Mouse (Mus musculus): ENCODE measurements around the gene Dnm3.

Dnm3 gene

DNA sequence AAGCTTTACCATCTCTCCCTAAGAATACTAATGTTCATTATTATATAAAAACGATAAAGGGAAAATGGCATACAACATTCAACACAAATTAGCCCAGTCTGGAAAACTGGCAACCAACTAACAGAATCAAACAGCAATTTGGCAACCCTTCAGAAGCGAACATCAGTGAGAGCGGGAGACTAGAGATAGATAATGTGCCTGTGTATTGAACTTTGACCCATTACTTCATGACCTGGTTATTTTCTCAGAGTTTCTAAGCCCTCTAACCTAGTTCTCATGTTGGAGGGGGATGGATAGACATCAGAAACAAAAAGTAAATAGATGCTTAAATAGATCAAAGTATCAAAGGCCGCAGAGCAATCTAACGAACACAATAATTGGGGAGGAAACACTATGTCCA is 230.6 kb downstream of the Dnm3 start:
- no peak for DNase-seq (ENCODE audit: low spot score)

DNA sequence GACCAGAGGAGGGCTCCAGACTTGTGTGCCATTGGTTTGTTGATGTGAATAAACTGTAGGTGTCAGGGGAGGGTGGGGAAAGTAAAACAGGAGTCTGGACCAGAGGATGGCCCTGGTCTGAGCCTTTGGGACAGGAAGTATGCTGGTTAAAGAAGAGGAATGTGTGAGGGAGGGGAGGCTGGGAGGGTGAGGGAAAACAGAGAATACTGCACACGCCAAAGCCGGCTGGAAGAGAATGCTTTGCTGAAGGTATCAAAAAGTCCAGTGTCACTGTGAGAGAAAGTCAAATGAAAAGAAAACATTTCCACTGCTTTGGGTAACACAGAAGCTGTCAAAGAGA is 234.2 kb downstream of the Dnm3 start:
- DNase-seq (ENCODE audit: low spot score): peak; percentile 6

- DNase-seq (ENCODE audit: low spot score): no peak
These were observed 234.7 kb downstream of the Dnm3 start for GRCm38 (mm10) chr1:162242980-162243650.

GRCm38 (mm10) chr1:162240720-162241119 is 237.1 kb downstream of the Dnm3 start:
- no peak for DNase-seq (ENCODE audit: low spot score)

DNA sequence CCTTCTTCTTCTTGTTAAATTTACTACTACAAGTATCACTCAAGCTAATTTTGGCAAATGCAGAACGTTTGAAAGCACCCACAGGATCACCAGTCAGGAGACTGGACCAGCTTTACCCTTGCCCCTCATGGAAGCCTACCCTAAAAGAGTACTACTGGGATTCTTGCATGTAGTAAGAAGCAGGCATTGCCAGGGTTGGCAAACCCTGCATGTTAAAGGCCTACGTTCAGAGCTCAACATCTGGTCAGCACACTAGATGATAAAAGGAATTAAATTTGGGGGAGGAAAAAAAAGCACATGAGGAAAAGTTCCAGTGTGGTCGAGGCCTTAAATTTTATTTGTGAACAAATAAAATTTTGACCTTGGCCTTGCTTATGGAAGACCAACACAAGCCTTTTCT is 239.2 kb downstream of the Dnm3 start:
- DNase-seq (ENCODE audit: low spot score): no peak

- DNase-seq (ENCODE audit: low spot score): no peak
These were observed 241.1 kb downstream of the Dnm3 start for GRCm38 (mm10) chr1:162236624-162237159.

GRCm38 (mm10) chr1:162225621-162226147 is 252.2 kb downstream of the Dnm3 start:
- no peak for DNase-seq (ENCODE audit: low spot score)

GRCm38 (mm10) chr1:162224817-162225605 is 252.8 kb downstream of the Dnm3 start:
- DNase-seq (ENCODE audit: low spot score): no peak

- DNase-seq (ENCODE audit: low spot score): no peak
These were observed 253.8 kb downstream of the Dnm3 start for GRCm38 (mm10) chr1:162224061-162224460.

DNA sequence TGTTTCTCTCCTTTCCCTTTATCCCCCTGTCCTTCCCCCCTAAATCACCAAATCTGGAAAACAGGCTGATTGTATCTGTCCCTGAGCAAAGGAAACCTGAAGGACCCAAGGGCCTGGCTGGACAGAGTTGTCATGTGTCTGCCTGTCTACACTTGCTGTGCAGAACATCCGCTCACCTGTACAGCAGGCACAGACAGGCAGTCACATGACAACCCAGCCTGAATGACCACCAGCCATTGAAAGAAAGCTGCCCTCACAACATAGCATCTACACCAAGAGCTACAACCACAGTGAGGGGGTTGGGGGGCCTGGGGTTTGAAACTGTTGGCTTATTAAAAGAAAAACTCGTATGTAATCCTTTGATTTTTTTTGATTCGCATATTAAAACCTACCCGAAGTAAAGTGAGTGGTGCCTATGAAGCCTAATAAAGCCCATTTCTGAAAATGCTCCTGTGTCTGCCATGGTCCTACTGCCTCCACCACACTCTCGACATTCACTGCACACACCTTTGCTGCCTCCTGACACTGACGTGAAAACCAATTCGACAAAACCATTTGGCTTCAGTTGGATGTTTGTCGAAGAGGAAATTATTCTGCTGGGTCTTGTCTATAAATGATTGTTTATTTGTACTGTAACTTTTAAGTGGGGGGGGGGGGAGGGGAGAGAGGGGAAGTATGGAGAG is 254.4 kb downstream of the Dnm3 start:
- peak; percentile 49 for DNase-seq (ENCODE audit: low spot score)

DNA sequence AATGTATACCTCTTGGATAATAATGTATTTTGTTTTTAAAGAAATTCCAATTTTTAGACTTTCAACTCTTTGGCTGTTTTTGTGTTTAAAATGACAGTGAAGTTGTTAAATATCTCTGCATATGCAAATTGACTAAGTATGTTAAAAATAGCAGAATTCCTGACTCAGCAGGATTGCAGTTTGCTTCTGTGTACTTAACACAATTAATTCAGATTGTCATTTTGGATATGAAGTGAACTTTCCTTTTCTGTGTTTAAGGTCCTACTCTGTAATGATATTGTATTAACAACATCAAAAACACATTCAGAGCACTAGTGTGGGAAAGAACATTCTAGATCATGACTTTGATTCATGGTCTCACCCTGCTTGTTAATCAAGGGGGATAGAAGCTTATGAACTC is 255.5 kb downstream of the Dnm3 start:
- DNase-seq (ENCODE audit: low spot score): no peak

DNA sequence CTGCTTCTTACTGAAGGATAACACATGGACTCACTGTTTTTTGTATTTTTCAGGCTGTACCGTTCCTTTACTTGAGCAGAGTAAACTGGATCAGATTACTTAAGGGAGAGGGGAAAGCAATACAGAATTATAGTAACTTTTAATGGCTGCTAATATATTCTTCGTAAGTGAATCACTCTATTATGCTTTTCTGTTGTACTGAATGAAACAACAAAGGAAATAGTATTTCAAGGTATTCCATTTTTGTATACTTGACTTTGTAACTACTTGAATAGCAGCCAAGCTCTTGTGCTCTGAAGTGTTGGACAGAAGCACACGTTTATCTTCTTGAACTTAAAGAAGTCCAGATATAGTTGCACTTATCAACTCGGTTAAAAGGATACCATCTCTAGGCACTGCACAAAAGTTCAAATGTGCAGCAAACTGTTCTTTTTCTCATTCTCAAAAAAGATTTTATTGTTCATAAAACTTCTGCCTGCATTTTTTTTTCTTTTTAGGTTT is 256.0 kb downstream of the Dnm3 start:
- DNase-seq (ENCODE audit: low spot score): no peak

DNA sequence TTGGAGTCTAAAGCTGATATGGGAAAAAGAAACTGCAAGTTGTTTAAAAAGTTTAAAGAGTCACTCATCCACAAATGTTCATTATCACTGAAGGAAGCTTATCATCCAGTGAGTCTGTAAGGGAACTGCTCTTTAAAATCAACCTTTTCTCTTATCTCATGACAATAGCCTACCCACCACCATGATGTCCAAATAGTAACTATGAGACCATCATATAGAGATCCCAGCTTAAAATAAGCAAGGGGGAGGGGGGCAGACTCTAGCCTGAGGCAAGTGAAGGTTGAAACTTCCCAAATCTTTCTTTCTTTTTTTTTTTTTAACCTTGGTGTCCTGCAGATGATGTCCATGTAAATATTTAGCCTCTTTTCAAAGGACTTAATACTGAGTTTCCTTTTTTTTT is 256.9 kb downstream of the Dnm3 start:
- no peak for DNase-seq (ENCODE audit: low spot score)

GRCm38 (mm10) chr1:162219781-162220180 is 258.1 kb downstream of the Dnm3 start:
- DNase-seq (ENCODE audit: low spot score): no peak

DNA sequence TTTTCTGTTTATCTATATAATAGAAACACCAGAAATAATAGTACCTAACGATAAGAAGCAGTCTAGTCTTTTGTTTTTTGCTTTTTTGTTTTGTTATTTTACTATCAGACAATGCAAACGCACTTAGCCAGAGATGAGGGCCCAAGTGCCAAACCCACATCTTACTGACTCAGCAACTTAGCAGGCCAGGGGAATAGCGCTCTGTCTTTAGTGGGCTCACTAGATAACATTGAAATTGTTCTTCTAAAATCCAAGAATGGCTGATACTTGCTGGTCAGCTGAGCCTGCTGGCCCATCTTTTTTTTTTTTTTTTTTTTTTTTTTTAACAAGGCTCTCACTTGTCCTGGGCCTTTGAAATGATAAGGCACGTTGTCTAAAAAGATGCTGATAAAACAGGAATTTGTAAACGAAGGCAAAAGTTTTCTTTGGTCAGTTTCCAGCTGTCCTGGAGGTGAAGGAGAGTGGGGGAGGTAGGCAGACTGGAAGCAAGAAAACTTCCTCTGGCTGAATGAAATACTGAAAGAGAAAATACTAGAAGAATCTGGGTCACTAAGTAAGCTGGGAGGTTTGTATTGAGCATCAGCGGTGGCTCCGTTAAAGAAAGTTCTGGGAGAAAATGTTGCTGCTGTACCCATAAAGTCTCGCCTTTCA is 259.2 kb downstream of the Dnm3 start:
- DNase-seq (ENCODE audit: low spot score): no peak

DNA sequence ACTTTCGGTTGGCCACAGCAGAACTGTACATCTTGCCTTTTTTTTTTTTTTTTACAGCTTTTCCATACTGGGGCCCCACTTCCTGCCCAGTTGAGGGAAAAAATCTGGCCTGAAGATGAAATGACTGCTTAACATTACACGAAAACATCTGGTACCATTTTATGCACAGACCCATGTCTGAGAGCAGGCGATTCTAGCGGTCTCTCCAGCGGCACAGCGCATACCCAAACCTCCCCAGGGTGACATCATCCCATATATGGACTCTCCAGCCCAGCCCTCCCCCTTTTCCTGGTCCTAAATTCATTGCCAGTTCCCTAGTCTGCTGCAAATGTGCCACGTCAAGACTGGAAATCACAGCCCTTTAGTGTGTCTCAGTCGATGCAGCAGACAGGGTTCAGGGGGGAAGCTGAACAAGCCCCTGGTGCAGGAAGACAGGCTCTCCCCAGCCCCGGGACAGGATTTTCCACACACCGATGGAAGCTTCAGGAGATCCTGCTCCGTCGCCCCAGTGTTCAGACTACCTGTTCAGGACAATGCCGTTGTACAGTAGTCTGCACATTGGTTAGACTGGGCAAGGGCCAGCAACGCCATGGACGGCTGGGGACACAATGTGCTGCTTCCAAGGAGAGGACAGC is 260.4 kb downstream of the Dnm3 start:
- peak; percentile 67 for DNase-seq (ENCODE audit: low spot score)

- no peak for DNase-seq (ENCODE audit: low spot score)
These were observed 261.2 kb downstream of the Dnm3 start for GRCm38 (mm10) chr1:162216656-162217055.

DNA sequence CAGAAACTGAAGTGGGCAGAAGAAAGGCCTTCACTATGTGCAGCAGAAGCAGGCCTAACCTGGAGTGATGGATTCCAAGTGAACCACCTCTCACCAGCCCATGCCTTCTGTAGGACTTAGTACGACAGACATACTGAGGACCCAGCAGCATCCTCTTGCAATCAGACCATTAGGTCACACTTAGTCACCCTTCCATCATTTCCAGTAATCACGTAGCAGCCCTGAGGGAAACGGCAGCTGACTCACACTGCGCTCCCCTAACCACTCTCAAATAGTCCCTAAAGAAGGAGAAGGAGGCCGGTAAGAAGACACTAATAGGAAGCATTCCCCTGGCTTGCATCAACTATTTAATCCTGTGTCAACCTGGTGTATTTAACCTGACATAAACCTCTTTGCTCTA is 262.1 kb downstream of the Dnm3 start:
- no peak for DNase-seq (ENCODE audit: low spot score)

DNA sequence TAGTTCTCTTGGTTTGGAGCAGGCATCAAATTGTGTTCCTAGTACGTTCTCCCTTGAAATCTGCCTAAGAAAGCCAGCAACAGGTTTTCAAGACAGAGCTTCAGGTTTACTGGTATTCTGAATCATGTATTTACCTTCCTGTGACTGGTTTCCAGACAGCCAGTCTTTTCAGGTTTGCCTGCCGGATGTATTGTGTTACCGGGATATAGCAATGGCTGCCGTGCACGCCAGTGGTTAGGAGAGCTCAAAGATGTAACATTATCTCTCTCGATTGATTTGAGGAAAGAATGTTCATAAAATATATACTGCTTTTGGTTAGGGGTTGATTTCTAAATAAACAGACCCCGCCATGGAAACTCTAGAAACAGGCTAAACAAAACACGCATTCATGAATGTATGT is 264.8 kb downstream of the Dnm3 start:
- no peak for DNase-seq (ENCODE audit: low spot score)

DNA sequence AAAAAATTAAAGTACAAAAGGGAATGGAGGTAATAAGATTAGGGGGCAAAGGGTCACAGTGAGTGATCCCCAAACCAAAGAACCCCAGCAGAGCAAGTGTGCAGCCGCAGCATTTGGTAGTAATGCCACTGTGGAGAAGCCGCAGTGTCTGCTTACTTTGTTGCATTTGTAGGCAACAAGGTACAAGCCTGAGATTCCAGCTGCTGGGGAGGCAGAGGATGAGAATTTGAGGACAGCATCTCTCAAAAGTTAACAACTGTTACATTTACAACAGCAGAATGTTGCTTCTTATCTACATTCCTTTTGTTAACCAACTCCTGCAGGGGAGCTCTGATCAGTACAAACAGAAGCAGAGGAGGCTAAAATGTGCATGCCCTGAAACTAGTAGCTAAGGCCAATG is 267.3 kb downstream of the Dnm3 start:
- no peak for DNase-seq (ENCODE audit: low spot score)

- DNase-seq (ENCODE audit: low spot score): no peak
These were observed 268.2 kb downstream of the Dnm3 start for GRCm38 (mm10) chr1:162209487-162210149.

Data from urinary bladder, postnatal 14 days (tissue).